Mouse (Mus musculus): ENCODE results near the gene E2f2. TPM values are rescaled to one million over a fixed set of nuclear protein-coding genes. Genes with fewer than 3 reads are reported as not detected.

E2f2 gene
- total RNA-seq, 2 experiments from 2014 or later = 0.48 to 1.1 TPM

GRCm38 (mm10) chr4:136145991-136146711, 26.0 kb upstream of the E2f2 start:
- Histone ChIP-seq H3K27ac (peak overlapping the region; percentile 97), H3K4me3 (peak overlapping the region; percentile 81)
- no peak for DNase-seq
- no peak for TF ChIP-seq CTCF (IDR thresholded peaks at IDR 0.05)
- intact Hi-C loops (cut with DNase I) = loop anchor here (10.0 kb wide), 1 partner anchor 171 kb away; the partner anchor contains the start of gene Lypla2

- H3K4me3 ChIP-seq = peak overlapping the region; percentile 81
- no peak for TF ChIP-seq CTCF (IDR thresholded peaks at IDR 0.05)
- DNase-seq = no peak
- H3K27ac ChIP-seq = peak overlapping the region; percentile 97
- intact Hi-C loops (cut with DNase I) = loop anchor here (10.0 kb wide), 1 partner anchor 172 kb away; the partner anchor contains the start of gene Lypla2
Measured at GRCm38 (mm10) chr4:136146712-136147154, 25.5 kb upstream of the E2f2 start.

- no peak for TF ChIP-seq CTCF (IDR thresholded peaks at IDR 0.05)
- Histone ChIP-seq H3K4me3 (peak overlapping the region; percentile 81), H3K27ac (peak overlapping the region; percentile 97)
- intact Hi-C loops (cut with DNase I) = loop anchor here (2.0 to 10.0 kb wide), 2 partner anchors 77 to 173 kb away; partner anchors contain the start of gene Lypla2
- peak; percentile 92 for DNase-seq
Measured at GRCm38 (mm10) chr4:136147436-136148135, 24.6 kb upstream of the E2f2 start.

- DNase-seq = peak; percentile 73
- Histone ChIP-seq H3K4me3 (peak overlapping the region; percentile 81), H3K27ac (peak overlapping the region; percentile 89)
- peak; percentile 10; the same call in 1 of the 2 replicates for TF ChIP-seq CTCF (IDR thresholded peaks at IDR 0.05)
- intact Hi-C loops (cut with DNase I) = loop anchor here (2.0 to 10.0 kb wide), 2 partner anchors 78 to 174 kb away; partner anchors contain the start of gene Lypla2
Measured at GRCm38 (mm10) chr4:136148342-136149044, 23.7 kb upstream of the E2f2 start.

- DNase-seq = no peak
- TF ChIP-seq CTCF (IDR thresholded peaks at IDR 0.05) = no peak
- H3K4me3 ChIP-seq = no peak overlapping the region
- intact Hi-C loops (cut with DNase I) = loop anchor here (2.0 to 10.0 kb wide), 2 partner anchors 78 to 174 kb away; partner anchors contain the start of gene Lypla2
- H3K27ac ChIP-seq = peak overlapping the region; percentile 89
Measured at GRCm38 (mm10) chr4:136149045-136149379, 23.2 kb upstream of the E2f2 start.

- H3K4me3 ChIP-seq = no peak overlapping the region
- intact Hi-C loops (cut with DNase I) = loop anchor here (2.0 to 10.0 kb wide), 2 partner anchors 79 to 175 kb away; partner anchors contain the start of gene Lypla2
- TF ChIP-seq CTCF (IDR thresholded peaks at IDR 0.05) = peak; percentile 74
- H3K27ac ChIP-seq = no peak overlapping the region
- peak; percentile 72 for DNase-seq
Measured at GRCm38 (mm10) chr4:136149734-136150133, 22.5 kb upstream of the E2f2 start.

GRCm38 (mm10) chr4:136150596-136150995, 21.6 kb upstream of the E2f2 start:
- TF ChIP-seq CTCF (IDR thresholded peaks at IDR 0.05) = no peak
- Histone ChIP-seq H3K4me3 (no peak overlapping the region), H3K27ac (no peak overlapping the region)
- DNase-seq = no peak
- intact Hi-C loops (cut with DNase I) = no loop called here

GRCm38 (mm10) chr4:136152821-136153220, 19.4 kb upstream of the E2f2 start:
- no peak for DNase-seq
- peak; percentile 19; the same call in 1 of the 2 replicates for TF ChIP-seq CTCF (IDR thresholded peaks at IDR 0.05)
- Histone ChIP-seq H3K4me3 (no peak overlapping the region), H3K27ac (no peak overlapping the region)
- intact Hi-C loops (cut with DNase I) = no loop called here

GRCm38 (mm10) chr4:136154462-136154861, 17.7 kb upstream of the E2f2 start:
- no peak overlapping the region for H3K4me3 ChIP-seq
- TF ChIP-seq CTCF (IDR thresholded peaks at IDR 0.05) = no peak
- intact Hi-C loops (cut with DNase I) = no loop called here
- DNase-seq = no peak
- no peak overlapping the region for H3K27ac ChIP-seq

- H3K4me3 ChIP-seq = no peak overlapping the region
- DNase-seq = no peak
- intact Hi-C loops (cut with DNase I) = no loop called here
- TF ChIP-seq CTCF (IDR thresholded peaks at IDR 0.05) = peak; percentile 31; the same call in 1 of the 2 replicates
- H3K27ac ChIP-seq = no peak overlapping the region
Measured at GRCm38 (mm10) chr4:136158498-136158897, 13.7 kb upstream of the E2f2 start.

GRCm38 (mm10) chr4:136159802-136160397, 12.3 kb upstream of the E2f2 start:
- 0 out of 2 replicates have a peak overlapping the region, but pooled peaks have one; percentile 15 for H3K4me3 ChIP-seq
- TF ChIP-seq CTCF (IDR thresholded peaks at IDR 0.05) = peak; percentile 95; the same call in 1 of the 2 replicates
- intact Hi-C loops (cut with DNase I) = loop anchor here (1.0 kb wide), 1 partner anchor 90 kb away; no protein-coding TSS in a partner anchor
- H3K27ac ChIP-seq = no peak overlapping the region
- DNase-seq = peak; percentile 82

- no peak overlapping the region for H3K27ac ChIP-seq
- TF ChIP-seq CTCF (IDR thresholded peaks at IDR 0.05) = no peak; the same call in none of the 2 replicates
- no peak overlapping the region for H3K4me3 ChIP-seq
- intact Hi-C loops (cut with DNase I) = loop anchor here (1.0 to 2.0 kb wide), 2 partner anchors 17 to 37 kb away; no protein-coding TSS in a partner anchor
- peak; percentile 89 for DNase-seq
Measured at GRCm38 (mm10) chr4:136163448-136163847, 8.7 kb upstream of the E2f2 start.
